ENCODE assay signal across 14 mouse cellular contexts in genomic region chr14:117061078-117061477, GRCm38 (mm10).
"Had no signal": no experiment of that assay in that cellular context is flagged by ENCODE, and none has a peak within 500 bp of the region (broad histone marks: within the 10 kb centered on the region; RNA-seq: fewer than 3 reads in every experiment).

No protein-coding gene starts in this region.

- H3K36me3 ChIP-seq: limb, embryonic 10.5 days; liver, embryonic 15.5 days; midbrain, embryonic 12.5 days; stomach, embryonic 15.5 days had no signal

- H3K27me3 ChIP-seq: liver, embryonic 15.5 days; midbrain, embryonic 12.5 days; stomach, embryonic 15.5 days had no signal

- H3K4me1 ChIP-seq: limb, embryonic 10.5 days; liver, embryonic 15.5 days; stomach, embryonic 15.5 days had no signal

- ATAC-seq: intestine, postnatal 0 days had no signal

- H3K4me3 ChIP-seq: left cerebral cortex, adult 2 months; limb, embryonic 10.5 days; liver, embryonic 15.5 days; midbrain, embryonic 12.5 days; stomach, embryonic 15.5 days had no signal

- H3K4me2 ChIP-seq: liver, embryonic 11.5 days; liver, embryonic 15.5 days; midbrain, embryonic 12.5 days; stomach, embryonic 15.5 days had no signal

- DNase-seq: kidney, adult 9 months; lung, adult 2 months; lung, postnatal 10 days; lung, postnatal 4 days; right cerebral cortex, postnatal 14 days; thymus, adult 2 months; thymus, postnatal 25 days had no signal

- H3K9ac ChIP-seq: liver, embryonic 15.5 days; midbrain, embryonic 12.5 days; stomach, embryonic 15.5 days had no signal

- H3K27ac ChIP-seq: left cerebral cortex, adult 2 months; limb, embryonic 10.5 days; liver, embryonic 15.5 days; midbrain, embryonic 12.5 days; stomach, embryonic 15.5 days had no signal

- H3K9me3 ChIP-seq: limb, embryonic 10.5 days; liver, embryonic 15.5 days; midbrain, embryonic 12.5 days; stomach, embryonic 15.5 days had no signal
